In genomic region chr11:11942320-11943217, GRCm38 (mm10) we compare ENCODE assay signal across 10 mouse cellular contexts. TPM values are rescaled to one million over a fixed set of nuclear protein-coding genes. Genes with fewer than 3 reads are reported as not detected.
DNase-seq lines count a peak whose midpoint lies in the region; ATAC-seq and TF ChIP-seq lines count a peak whose summit lies in the region.
"Had no signal": no experiment of that assay in that cellular context is flagged by ENCODE, and none has a peak within 500 bp of the region (broad histone marks: within the 10 kb centered on the region; RNA-seq: fewer than 3 reads in every experiment).

No protein-coding gene starts in this region.

- H3K27ac ChIP-seq in heart, embryonic 10.5 days = peak overlapping the region; percentile 77
- peak overlapping the region; percentile 61 for H3K27ac ChIP-seq in midbrain, embryonic 10.5 days (replicated peaks)
- H3K27ac ChIP-seq in midbrain, postnatal 0 days (ENCODE audit: low read depth, low read length) = no peak overlapping the region
- H3K27ac ChIP-seq: hindbrain, embryonic 13.5 days; liver, embryonic 15.5 days had no signal

- ATAC-seq in midbrain, postnatal 0 days (ENCODE audit: low FRiP score) = no peak

- peak; percentile 65 for DNase-seq in heart, embryonic 10.5 days (ENCODE audit: low spot score)
- DNase-seq in heart, postnatal 10 days = no peak
- DNase-seq in midbrain, embryonic 10.5 days (ENCODE audit: low spot score) = peak; percentile 50
- DNase-seq in midbrain, postnatal 0 days (ENCODE audit: low spot score) = no peak
- peak; percentile 49 for DNase-seq in kidney, adult 9 months
- no peak for DNase-seq in thymus, postnatal 14 days
- DNase-seq in c-Kit-positive CD71-positive TER-119-positive erythroid progenitor cells, embryonic 14.5 days (ENCODE audit: low spot score) = no peak
- DNase-seq in lung, adult 2 months = no peak

- no peaks in the 10 kb centered on the region for H3K9me3 ChIP-seq in heart, embryonic 10.5 days
- H3K9me3 ChIP-seq in midbrain, embryonic 10.5 days (replicated peaks) = no peaks in the 10 kb centered on the region; the same call in 1 of the 2 replicates
- H3K9me3 ChIP-seq in midbrain, postnatal 0 days (ENCODE audit: low read length) = no peaks in the 10 kb centered on the region
- H3K9me3 ChIP-seq: hindbrain, embryonic 13.5 days; liver, embryonic 15.5 days had no signal

- H3K9ac ChIP-seq in midbrain, postnatal 0 days (replicated peaks; ENCODE audit: low read length, poor library complexity, severe bottlenecking) = no peak overlapping the region
- H3K9ac ChIP-seq: hindbrain, embryonic 13.5 days; liver, embryonic 15.5 days had no signal

- peaks cover 13% of the 10 kb centered on the region for H3K4me1 ChIP-seq in heart, embryonic 10.5 days
- peaks cover 34% of the 10 kb centered on the region for H3K4me1 ChIP-seq in midbrain, embryonic 10.5 days
- H3K4me1 ChIP-seq in midbrain, postnatal 0 days (ENCODE audit: insufficient read depth, low read length) = no peaks in the 10 kb centered on the region
- H3K4me1 ChIP-seq in lung, adult 2 months (ENCODE audit: control insufficient read depth, insufficient read depth, low read length) = no peaks in the 10 kb centered on the region
- H3K4me1 ChIP-seq: hindbrain, embryonic 13.5 days had no signal

- TF ChIP-seq CTCF in midbrain, postnatal 0 days (IDR thresholded peaks at IDR 0.05) = no peak
- TF ChIP-seq CTCF in lung, adult 2 months (IDR thresholded peaks at IDR 0.05; ENCODE audit: insufficient read depth, low read length) = no peak

- no peak for TF ChIP-seq POLR2A in lung, adult 2 months (IDR thresholded peaks at IDR 0.05; ENCODE audit: borderline replicate concordance, extremely low read depth, low read depth, low read length)

- no peaks in the 10 kb centered on the region for H3K27me3 ChIP-seq in heart, embryonic 10.5 days (ENCODE audit: insufficient read depth, poor library complexity, severe bottlenecking)
- H3K27me3 ChIP-seq in midbrain, embryonic 10.5 days (ENCODE audit: low read depth, poor library complexity, severe bottlenecking) = no peaks in the 10 kb centered on the region
- H3K27me3 ChIP-seq in midbrain, postnatal 0 days (ENCODE audit: insufficient read depth, low read length) = no peaks in the 10 kb centered on the region
- H3K27me3 ChIP-seq: hindbrain, embryonic 13.5 days; liver, embryonic 15.5 days had no signal

- intact Hi-C loops in heart, postnatal 10 days (cut with DNase I) = no loop called here

- H3K36me3 ChIP-seq in heart, embryonic 10.5 days = peaks cover 89% of the 10 kb centered on the region
- peaks cover 98% of the 10 kb centered on the region for H3K36me3 ChIP-seq in midbrain, embryonic 10.5 days
- H3K36me3 ChIP-seq in midbrain, postnatal 0 days (ENCODE audit: insufficient read depth, low read length) = peaks cover 14% of the 10 kb centered on the region; the same call in 1 of the 2 replicates

- no peak overlapping the region for H3K4me2 ChIP-seq in midbrain, postnatal 0 days (ENCODE audit: low read depth, low read length, poor library complexity, severe bottlenecking)
- H3K4me2 ChIP-seq: hindbrain, embryonic 13.5 days; liver, embryonic 15.5 days had no signal

- WGBS in heart, embryonic 10.5 days = 62% methylated on average over 6 of the region's 6 CpGs
- WGBS in midbrain, embryonic 10.5 days = 40% methylated on average over 6 of the region's 6 CpGs
- 54% methylated on average over 6 of the region's 6 CpGs for WGBS in midbrain, postnatal 0 days
- WGBS in lung, adult 2 months = 79% methylated on average over 6 of the region's 6 CpGs

- no peak overlapping the region for H3K4me3 ChIP-seq in heart, embryonic 10.5 days
- H3K4me3 ChIP-seq in midbrain, embryonic 10.5 days = no peak overlapping the region
- H3K4me3 ChIP-seq in midbrain, postnatal 0 days (ENCODE audit: low read depth, low read length) = no peak overlapping the region
- no peak overlapping the region for H3K4me3 ChIP-seq in lung, adult 2 months (replicated peaks; ENCODE audit: extremely low read depth, low read depth, low read length)
- H3K4me3 ChIP-seq: hindbrain, embryonic 13.5 days; liver, embryonic 15.5 days had no signal

RNA-seq across cellular contexts. Expression of gene Ddc, which starts 44.6 kb away (rescaled TPM):
- polyA plus RNA-seq in heart, embryonic 10.5 days (2016; fragmentation: Nextera tagmentation; extraction: Ambion mirVana) = 34.5 and 42.8 TPM in 2 replicates
- total RNA-seq in heart, postnatal 10 days (2021) = 10 to 100 TPM; 11.0 to 11.9 TPM
- 13.6 and 15.8 TPM in 2 replicates for polyA plus RNA-seq in midbrain, embryonic 10.5 days (2016; fragmentation: Nextera tagmentation; extraction: Ambion mirVana)
- total RNA-seq in midbrain, postnatal 0 days (2014; rRNA removed) = 27.4 and 35.0 TPM in 2 replicates
- 23.0 and 23.4 TPM in 2 replicates for polyA plus RNA-seq in midbrain, postnatal 0 days (2015; fragmentation: Nextera tagmentation; extraction: Ambion mirVana)
- 1.5 and 3.6 TPM in 2 replicates for polyA plus RNA-seq in lung, adult 2 months (2012; rRNA removed)

Comparison
In these comparisons a context has a peak if more than half of its experiments do, and no peak if none do; other contexts are left out.
1. DNase-seq: peak in heart, embryonic 10.5 days (single experiment), midbrain, embryonic 10.5 days (single experiment) and kidney, adult 9 months (single experiment); none in heart, postnatal 10 days (0 of 2), midbrain, postnatal 0 days (single experiment), thymus, postnatal 14 days (single experiment), c-Kit-positive CD71-positive TER-119-positive erythroid progenitor cells, embryonic 14.5 days (single experiment) and lung, adult 2 months (single experiment).